Mouse (Mus musculus) stomach, embryonic 14.5 days (tissue): ENCODE measurements around the gene Tmed6. TPM values are rescaled to one million over a fixed set of nuclear protein-coding genes. Genes with fewer than 3 reads are reported as not detected.

ENCODE experiments used
- microRNA-seq: library from miRNA; unstranded; fragments of <30 nt; microRNA quantifications from one replicate; pipeline ENCODE4, GENCODE M21; 2016
- polyA plus RNA-seq: library from polyadenylated mRNA; unstranded; fragments of >200 nt; fragmentation: Nextera tagmentation; extraction: Ambion mirVana; gene quantifications from 2 replicates; pipeline ENCODE4 v1.2.1, GENCODE M21; 2014

Gene Tmed6
- polyA plus RNA-seq, 1 experiment from 2014 or later: 12.6 TPM

Small RNA genes lying within 50 kb of the gene (microRNA-seq; reads per million reads assigned to microRNA genes)
- 1.3 reads per million for gene Mir7075

Other genes starting within 250 kb of the Tmed6 start
- 0.48 and 0.54 TPM in 2 replicates for gene Has3, start 195.4 kb downstream of the Tmed6 start, polyA plus RNA-seq
- gene Utp4, start 172.0 kb downstream of the Tmed6 start, polyA plus RNA-seq: 63.5 and 64.9 TPM in 2 replicates
- 21.6 and 26.9 TPM in 2 replicates for gene Sntb2, start 129.9 kb downstream of the Tmed6 start, polyA plus RNA-seq
- gene Vps4a, start 34.4 kb downstream of the Tmed6 start, polyA plus RNA-seq: 66.3 and 69.7 TPM in 2 replicates
- 38.8 and 40.4 TPM in 2 replicates for gene Pdf, start 17.0 kb downstream of the Tmed6 start, polyA plus RNA-seq
- gene Cog8, start 9.0 kb downstream of the Tmed6 start, polyA plus RNA-seq: 31.9 and 36.5 TPM in 2 replicates
- 83.9 and 93.6 TPM in 2 replicates for gene Nip7, start 8.8 kb downstream of the Tmed6 start, polyA plus RNA-seq
- 15.8 and 17.6 TPM in 2 replicates for gene Terf2, start 30.9 kb upstream of the Tmed6 start, polyA plus RNA-seq
- 89.6 and 105 TPM in 2 replicates for gene Cyb5b, start 85.0 kb upstream of the Tmed6 start, polyA plus RNA-seq
- gene Nfat5, start 227.8 kb upstream of the Tmed6 start, polyA plus RNA-seq: 19.0 and 20.7 TPM in 2 replicates